ENCODE assay signal across 9 mouse cellular contexts in genomic region chr10:76636026-76636425, GRCm38 (mm10). TPM values are rescaled to one million over a fixed set of nuclear protein-coding genes. Genes with fewer than 3 reads are reported as not detected.
A peak's percentile ranks its signal among the peaks of the same experiment; 100 is the strongest.
DNase-seq lines count a peak whose midpoint lies in the region; ATAC-seq lines count a peak whose summit lies in the region.
"Had no signal": no experiment of that assay in that cellular context is flagged by ENCODE, and none has a peak within 500 bp of the region (broad histone marks: within the 10 kb centered on the region; RNA-seq: fewer than 3 reads in every experiment).

No protein-coding gene starts in this region.

- no peak overlapping the region for H3K27ac ChIP-seq in heart, embryonic 12.5 days (ENCODE audit: poor library complexity, severe bottlenecking)
- peak overlapping the region; percentile 51; the same call in 1 of the 2 replicates for H3K27ac ChIP-seq in kidney, embryonic 15.5 days

- H3K4me3 ChIP-seq in heart, embryonic 12.5 days = no peak overlapping the region
- no peak overlapping the region for H3K4me3 ChIP-seq in kidney, embryonic 15.5 days (replicated peaks)

- no peaks in the 10 kb centered on the region for H3K36me3 ChIP-seq in heart, embryonic 12.5 days
- H3K36me3 ChIP-seq in kidney, embryonic 15.5 days = no peaks in the 10 kb centered on the region

- H3K4me1 ChIP-seq in heart, embryonic 12.5 days (replicated peaks) = peaks cover 21% of the 10 kb centered on the region
- H3K4me1 ChIP-seq in kidney, embryonic 15.5 days = 0 out of 2 replicates have a peak, but pooled peaks cover 2% of the 10 kb centered on the region

- H3K9me3 ChIP-seq in heart, embryonic 12.5 days (replicated peaks) = no peaks in the 10 kb centered on the region
- no peaks in the 10 kb centered on the region for H3K9me3 ChIP-seq in kidney, embryonic 15.5 days (replicated peaks)

- no peak for ATAC-seq in heart, embryonic 12.5 days (ENCODE audit: insufficient number of reproducible peaks, low FRiP score)
- no peak for ATAC-seq in kidney, embryonic 15.5 days (replicated peaks; ENCODE audit: low FRiP score)
- no peak for ATAC-seq in erythroid progenitor cell, adult 5-6 weeks (replicated peaks; ENCODE audit: low FRiP score, poor library complexity, severe bottlenecking)
- ATAC-seq: CD4-positive, CD25-positive, alpha-beta regulatory T cell, adult 4 months had no signal

- H3K9ac ChIP-seq in heart, embryonic 12.5 days = no peak overlapping the region
- H3K9ac ChIP-seq in kidney, embryonic 15.5 days = no peak overlapping the region

- WGBS in heart, embryonic 12.5 days = 64% methylated on average over 3 of the region's 3 CpGs
- WGBS in kidney, embryonic 15.5 days = 46% methylated on average over 3 of the region's 3 CpGs

- no peak overlapping the region for H3K4me2 ChIP-seq in heart, embryonic 12.5 days
- H3K4me2 ChIP-seq in kidney, embryonic 15.5 days = no peak overlapping the region

- peak; percentile 98 for DNase-seq in heart, adult 11 months
- DNase-seq in heart, adult 9 months (ENCODE audit: low spot score in 2 of 2) = peak; percentile 72 to 74
- DNase-seq in lung, postnatal 36 days = peak; percentile 69
- DNase-seq in thymus, postnatal 36 days = no peak
- DNase-seq in spleen, postnatal 4 days (ENCODE audit: low spot score in 2 of 2) = no peak

- no peaks in the 10 kb centered on the region for H3K27me3 ChIP-seq in heart, embryonic 12.5 days (replicated peaks)
- no peaks in the 10 kb centered on the region for H3K27me3 ChIP-seq in kidney, embryonic 15.5 days

RNA-seq across cellular contexts. Expression of gene Col6a2, which starts 12.6 kb away (rescaled TPM):
- 37.9 and 38.0 TPM in 2 replicates for polyA plus RNA-seq in heart, embryonic 12.5 days (2016; fragmentation: Nextera tagmentation; extraction: Ambion mirVana)
- polyA plus RNA-seq in kidney, embryonic 15.5 days (2015; fragmentation: Nextera tagmentation; extraction: Ambion mirVana) = 61.9 and 88.8 TPM in 2 replicates
- total RNA-seq in erythroid progenitor cell, adult 5-6 weeks (2015; ENCODE audit: low replicate concordance) = not detected in 2 replicates
- not detected in 2 replicates for total RNA-seq in erythroid progenitor cell, adult 5-6 weeks (2017; ENCODE audit: low replicate concordance)
- polyA plus RNA-seq: CD4-positive, CD25-positive, alpha-beta regulatory T cell, adult 4 months had no signal

Comparison
In these comparisons a context has a peak if more than half of its experiments do, and no peak if none do; other contexts are left out.
1. DNase-seq: peak in heart, adult 11 months (single experiment), heart, adult 9 months (2 of 2) and lung, postnatal 36 days (single experiment); none in thymus, postnatal 36 days (0 of 2) and spleen, postnatal 4 days (0 of 2).